ENCODE assay signal across 11 mouse cellular contexts in genomic region chr3:84460499-84460898, GRCm38 (mm10). TPM values are rescaled to one million over a fixed set of nuclear protein-coding genes. Genes with fewer than 3 reads are reported as not detected.
A peak's percentile ranks its signal among the peaks of the same experiment; 100 is the strongest.
DNase-seq lines count a peak whose midpoint lies in the region; ATAC-seq and TF ChIP-seq lines count a peak whose summit lies in the region.
"Had no signal": no experiment of that assay in that cellular context is flagged by ENCODE, and none has a peak within 500 bp of the region (broad histone marks: within the 10 kb centered on the region; RNA-seq: fewer than 3 reads in every experiment).

No protein-coding gene starts in this region.

- H3K4me3 ChIP-seq in kidney, adult 2 months (ENCODE audit: insufficient read depth, low read depth, low read length): no peak overlapping the region
- H3K4me3 ChIP-seq in limb, embryonic 13.5 days: no peak overlapping the region

- H3K36me3 ChIP-seq in kidney, adult 2 months (ENCODE audit: control insufficient read depth, insufficient read depth, low read length): no peaks in the 10 kb centered on the region
- H3K36me3 ChIP-seq in limb, embryonic 13.5 days: no peaks in the 10 kb centered on the region

- 0 out of 2 replicates have a peak overlapping the region, but pooled peaks have one; percentile 9 for H3K9ac ChIP-seq in limb, embryonic 13.5 days
- H3K9ac ChIP-seq: forebrain, postnatal 0 days had no signal

- TF ChIP-seq CTCF in kidney, adult 2 months (conservative IDR thresholded peaks at IDR 0.05; ENCODE audit: insufficient read depth, insufficient read length, low read depth, low read length): no peak

- no peak overlapping the region for H3K27ac ChIP-seq in kidney, adult 2 months (ENCODE audit: insufficient read depth, low read depth, low read length)
- no peak overlapping the region for H3K27ac ChIP-seq in limb, embryonic 13.5 days
- H3K27ac ChIP-seq: hindbrain, postnatal 0 days had no signal

- ATAC-seq in limb, embryonic 13.5 days (ENCODE audit: low FRiP score, low read depth): no peak
- ATAC-seq: forebrain, postnatal 0 days had no signal

- DNase-seq in adrenal gland, adult 2 months: peak; percentile 27
- no peak for DNase-seq in adrenal gland, postnatal 25 days
- peak; percentile 23 for DNase-seq in kidney, adult 2 months
- DNase-seq in kidney, adult 11 months: no peak
- peak; percentile 17 for DNase-seq in CD4-positive helper T cell, adult 2 months (ENCODE audit: low read depth, low spot score)
- DNase-seq in left cerebral cortex, postnatal 10 days (ENCODE audit: extremely low spot score in 1 of 2, low spot score in 2 of 2): no peak
- no peak for DNase-seq in right cerebral cortex, adult 2 months (ENCODE audit: low spot score in 2 of 2)
- DNase-seq: forebrain, postnatal 0 days; layer of hippocampus, postnatal 36 days had no signal

- H3K4me2 ChIP-seq in limb, embryonic 13.5 days (replicated peaks): no peak overlapping the region; the same call in 1 of the 2 replicates

- no peaks in the 10 kb centered on the region for H3K4me1 ChIP-seq in kidney, adult 2 months (ENCODE audit: control insufficient read depth, insufficient read depth, low read length)
- peaks cover 16% of the 10 kb centered on the region for H3K4me1 ChIP-seq in limb, embryonic 13.5 days

- WGBS in kidney, adult 2 months: 60% methylated on average over 3 of the region's 3 CpGs
- WGBS in limb, embryonic 13.5 days: 22% methylated on average over 3 of the region's 3 CpGs

- no peaks in the 10 kb centered on the region for H3K9me3 ChIP-seq in limb, embryonic 13.5 days

- intact Hi-C loops in left cerebral cortex, postnatal 10 days (cut with DNase I): no loop called here

- no peak for TF ChIP-seq POLR2A in kidney, adult 2 months (IDR thresholded peaks at IDR 0.05; ENCODE audit: low read depth, low read length)

- H3K27me3 ChIP-seq in kidney, adult 2 months (replicated peaks; ENCODE audit: control insufficient read depth, insufficient read depth, low read length): no peaks in the 10 kb centered on the region
- H3K27me3 ChIP-seq in limb, embryonic 13.5 days: no peaks in the 10 kb centered on the region

RNA-seq across cellular contexts. Expression of gene Fhdc1, which starts 19.7 kb away (rescaled TPM):
- total RNA-seq in adrenal gland, adult 2 months (2021): 1 to 10 TPM; 2.2 to 4.7 TPM
- 1.7 and 2.2 TPM in 2 replicates for polyA plus RNA-seq in adrenal gland, adult 2 months (2012; rRNA removed)
- 13.2 and 17.5 TPM in 2 replicates for total RNA-seq in adrenal gland, postnatal 25 days (2021)
- polyA plus RNA-seq in kidney, adult 2 months (2012; rRNA removed): 0.58 and 0.80 TPM in 2 replicates
- polyA plus RNA-seq in limb, embryonic 13.5 days (2015; fragmentation: Nextera tagmentation; extraction: Ambion mirVana): 4.4 and 6.2 TPM in 2 replicates
- total RNA-seq in left cerebral cortex, postnatal 10 days (2021): 1 to 10 TPM; 2.2 to 2.3 TPM

Comparison
In these comparisons a context has a peak if more than half of its experiments do, and no peak if none do; other contexts are left out.
1. DNase-seq: peak in adrenal gland, adult 2 months (single experiment), kidney, adult 2 months (single experiment) and CD4-positive helper T cell, adult 2 months (single experiment); none in adrenal gland, postnatal 25 days (single experiment), kidney, adult 11 months (single experiment), left cerebral cortex, postnatal 10 days (0 of 2) and right cerebral cortex, adult 2 months (0 of 2).